Mouse (Mus musculus) adrenal gland, postnatal 10 days (tissue): ENCODE measurements around the gene P4ha1. TPM values are rescaled to one million over a fixed set of nuclear protein-coding genes. Genes with fewer than 3 reads are reported as not detected.
"Not testable (repeated sequence)": the region's sequence is repeated elsewhere in the genome, so short reads cannot be mapped to it uniquely, and the experiment has no call there.

Experiments used
- DNase-seq: peaks from one replicate; pipeline ENCODE4 v3.0.0; 2021; ENCODE audit warnings: mixed read lengths
- long read RNA-seq, 2 experiments: library from polyadenylated mRNA; stranded (forward); transcript quantifications; one replicate each; pipeline ENCODE4 v2.0.0; 2021
- total RNA-seq, 2 experiments: library from RNA; stranded (reverse); gene quantifications; 2 replicates each; pipeline ENCODE4 v1.2.3; 2021

Gene P4ha1
- 10 to 100 TPM; 22.1 to 25.3 TPM for total RNA-seq
- long read RNA-seq, experiment 1, full-length matches to known transcripts: 29 of 38 reads
- long read RNA-seq, experiment 1, partial matches to known transcripts: 2 of 38 reads
- long read RNA-seq, experiment 1, other reads (novel, unspliced or antisense): 7 of 38 reads
- long read RNA-seq, experiment 2, full-length matches to known transcripts: 16 of 17 reads
- long read RNA-seq, experiment 2, partial matches to known transcripts: 1 of 17 reads
- long read RNA-seq, experiment 2, other reads (novel, unspliced or antisense): 0 of 17 reads

GRCm38 (mm10) chr10:59323100-59323487, at the start of gene P4ha1:
P4ha1 (plus strand) TSS chr10:59323296.
- DNase-seq: peak; percentile 100

DNA sequence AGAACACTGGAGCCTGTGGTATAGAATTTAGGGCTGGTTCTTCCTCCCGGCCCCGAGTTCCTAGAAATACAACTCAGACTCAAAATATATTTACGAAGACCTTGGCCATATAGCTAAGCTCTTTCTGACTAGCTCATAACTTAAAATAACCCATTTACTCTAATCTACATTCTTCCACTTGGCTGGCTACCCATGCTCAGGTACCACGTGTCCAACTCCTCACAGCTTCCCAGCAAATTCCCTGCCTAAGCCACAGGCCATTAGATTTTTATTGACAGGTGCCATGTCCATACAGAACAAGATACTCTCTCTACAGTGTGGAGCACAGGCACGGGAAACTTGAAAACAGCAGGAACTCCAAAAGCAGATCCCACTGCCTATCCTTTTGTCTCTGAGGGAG, 47.4 kb upstream of the P4ha1 start:
- no peak for DNase-seq

DNA sequence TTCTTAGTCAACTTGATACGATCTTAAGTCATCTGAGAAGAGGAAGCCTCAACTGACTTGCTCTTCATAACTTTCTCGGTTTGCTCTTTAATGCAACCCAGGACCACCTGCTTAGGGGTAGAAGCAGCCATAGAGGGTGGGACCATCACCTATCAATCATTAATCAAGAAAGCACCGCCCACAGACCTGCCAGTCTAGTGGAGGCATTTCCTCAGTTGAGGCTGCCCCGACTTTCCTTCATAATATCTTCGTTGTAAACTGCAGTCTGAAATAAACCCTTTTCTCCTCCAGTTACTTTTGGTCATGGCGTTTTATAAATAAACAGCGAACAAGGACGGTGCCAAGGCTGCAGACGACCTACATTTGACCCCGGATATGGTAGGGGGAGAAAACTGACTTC, 46.0 kb upstream of the P4ha1 start:
- no peak for DNase-seq

GRCm38 (mm10) chr10:59277729-59278475, 45.2 kb upstream of the P4ha1 start:
- no peak for DNase-seq

- DNase-seq: no peak
Observed at GRCm38 (mm10) chr10:59283164-59283563, 39.9 kb upstream of the P4ha1 start.

GRCm38 (mm10) chr10:59283749-59284148, 39.3 kb upstream of the P4ha1 start:
- no peak for DNase-seq

DNA sequence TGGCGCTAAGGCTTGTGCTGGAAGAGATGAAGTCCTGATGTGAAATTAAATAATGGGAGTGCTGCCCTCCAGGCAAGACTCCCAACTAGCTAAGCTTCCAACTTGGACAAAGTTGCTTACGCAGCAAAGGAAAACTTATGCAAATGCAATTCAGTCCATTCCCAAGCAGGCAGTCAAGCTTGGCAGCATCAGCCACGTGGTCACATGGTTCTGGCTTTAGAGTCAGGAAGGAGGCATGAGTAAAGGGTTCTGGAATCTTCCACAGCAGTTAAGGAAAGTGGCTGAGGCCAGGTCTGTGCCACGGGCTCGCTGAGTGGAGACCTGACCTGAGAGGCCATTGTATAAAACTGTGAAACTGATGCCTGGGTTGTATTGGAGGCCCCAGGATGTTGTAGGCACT, 37.6 kb upstream of the P4ha1 start:
- DNase-seq: peak; percentile 60

DNA sequence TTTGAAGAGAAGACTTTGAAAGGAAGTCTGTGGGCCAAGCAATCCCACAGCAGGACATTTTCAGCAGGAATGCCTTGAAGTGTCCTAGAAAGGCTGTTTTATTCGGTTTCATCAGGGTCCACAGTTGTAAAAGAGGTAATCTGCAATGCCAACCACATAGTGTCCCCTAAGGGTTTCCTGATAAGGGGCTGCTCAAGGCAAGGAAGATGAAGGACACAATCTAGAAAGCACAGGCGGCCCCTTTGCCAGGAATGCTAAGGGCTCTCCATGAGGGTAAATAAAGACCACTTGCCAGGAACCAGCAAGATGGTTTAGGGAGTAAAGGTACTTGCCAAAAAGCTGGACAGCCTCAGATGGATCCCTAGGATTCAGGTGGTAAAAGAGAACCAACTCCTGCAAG, 35.8 kb upstream of the P4ha1 start:
- no peak for DNase-seq

DNA sequence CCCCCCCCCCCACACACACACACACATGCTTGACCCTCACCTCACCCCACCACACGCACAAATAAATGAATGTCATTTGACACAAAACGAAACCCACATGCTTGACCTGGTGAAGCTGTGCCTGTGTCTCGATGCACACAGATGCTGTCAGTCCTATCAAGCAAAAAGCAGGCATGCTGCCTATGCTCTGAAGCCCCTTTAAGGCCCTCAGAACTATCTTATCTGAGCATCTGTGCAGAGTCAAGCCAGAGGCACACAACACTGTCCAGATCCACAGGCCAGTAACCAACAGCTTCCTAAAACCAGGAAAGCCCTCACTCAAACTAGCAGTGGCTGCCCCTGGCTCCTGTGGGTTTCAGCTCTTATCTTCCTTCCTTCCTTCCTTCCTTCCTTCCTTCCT, 35.4 kb upstream of the P4ha1 start:
- DNase-seq: no peak

GRCm38 (mm10) chr10:59289062-59289461, 34.0 kb upstream of the P4ha1 start:
- DNase-seq: no peak

DNA sequence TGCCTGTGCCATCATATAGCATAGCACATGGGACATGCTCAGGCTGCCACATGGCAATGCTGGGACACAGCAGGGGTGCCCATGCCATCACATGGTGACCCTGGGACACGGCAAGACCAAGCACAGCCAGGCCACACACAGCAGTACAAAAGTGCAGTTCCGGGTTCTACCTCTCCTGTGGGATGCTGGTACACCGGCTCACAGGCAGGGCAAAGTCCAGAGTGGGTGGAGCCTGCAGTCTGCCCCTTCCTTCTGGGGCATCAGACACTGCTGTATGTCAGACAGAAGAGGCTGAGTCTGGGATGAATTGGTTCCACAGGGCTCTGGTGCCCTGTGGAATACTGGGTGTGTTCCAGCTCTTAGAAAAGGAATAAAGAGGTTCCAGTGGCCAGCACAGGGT, 31.6 kb upstream of the P4ha1 start:
- no peak for DNase-seq

DNA sequence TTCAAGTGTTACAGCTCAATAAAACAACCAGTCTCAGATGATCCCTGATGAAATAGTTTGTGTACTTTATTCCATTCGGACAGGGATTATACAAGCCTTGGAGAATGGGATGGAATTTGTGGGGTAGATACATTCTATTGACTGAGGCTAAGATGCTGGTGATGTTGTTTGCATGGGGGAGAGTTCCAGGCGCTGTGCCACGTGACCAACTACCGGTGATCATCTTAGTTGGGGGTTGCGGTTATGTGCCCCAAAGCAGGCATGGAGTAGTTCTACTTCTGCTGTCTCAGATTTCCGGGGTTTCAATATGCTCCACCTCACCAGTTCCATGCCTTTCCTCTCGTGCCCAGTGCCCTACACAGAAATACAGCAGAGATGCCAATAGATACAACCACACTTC, 31.0 kb upstream of the P4ha1 start:
- no peak for DNase-seq

- DNase-seq: peak; percentile 85
Observed at GRCm38 (mm10) chr10:59292558-59292957, 30.5 kb upstream of the P4ha1 start.

- DNase-seq: peak; percentile 72
Observed at GRCm38 (mm10) chr10:59295241-59295811, 27.8 kb upstream of the P4ha1 start.

DNA sequence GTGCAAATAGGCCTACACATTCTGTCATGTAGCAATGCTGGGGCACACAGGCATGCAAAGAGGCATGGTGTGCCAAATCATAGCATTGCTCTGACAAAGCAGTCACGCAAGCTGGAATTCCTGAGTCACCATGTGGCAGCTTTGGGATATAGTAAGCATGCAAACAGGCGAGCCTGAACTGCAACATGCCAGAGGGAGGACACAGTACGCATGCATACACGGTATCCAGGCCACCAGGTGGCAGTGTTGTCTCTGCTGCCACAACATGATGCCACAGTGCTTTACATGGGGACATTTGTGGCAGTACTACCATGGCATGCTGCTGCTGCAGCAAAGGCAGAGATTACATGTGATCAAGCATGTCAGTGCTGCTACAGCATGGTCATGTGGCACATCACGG, 26.8 kb upstream of the P4ha1 start:
- DNase-seq: peak; percentile 88

- DNase-seq: not testable (repeated sequence)
Observed at GRCm38 (mm10) chr10:59302671-59303070, 20.4 kb upstream of the P4ha1 start.

DNA sequence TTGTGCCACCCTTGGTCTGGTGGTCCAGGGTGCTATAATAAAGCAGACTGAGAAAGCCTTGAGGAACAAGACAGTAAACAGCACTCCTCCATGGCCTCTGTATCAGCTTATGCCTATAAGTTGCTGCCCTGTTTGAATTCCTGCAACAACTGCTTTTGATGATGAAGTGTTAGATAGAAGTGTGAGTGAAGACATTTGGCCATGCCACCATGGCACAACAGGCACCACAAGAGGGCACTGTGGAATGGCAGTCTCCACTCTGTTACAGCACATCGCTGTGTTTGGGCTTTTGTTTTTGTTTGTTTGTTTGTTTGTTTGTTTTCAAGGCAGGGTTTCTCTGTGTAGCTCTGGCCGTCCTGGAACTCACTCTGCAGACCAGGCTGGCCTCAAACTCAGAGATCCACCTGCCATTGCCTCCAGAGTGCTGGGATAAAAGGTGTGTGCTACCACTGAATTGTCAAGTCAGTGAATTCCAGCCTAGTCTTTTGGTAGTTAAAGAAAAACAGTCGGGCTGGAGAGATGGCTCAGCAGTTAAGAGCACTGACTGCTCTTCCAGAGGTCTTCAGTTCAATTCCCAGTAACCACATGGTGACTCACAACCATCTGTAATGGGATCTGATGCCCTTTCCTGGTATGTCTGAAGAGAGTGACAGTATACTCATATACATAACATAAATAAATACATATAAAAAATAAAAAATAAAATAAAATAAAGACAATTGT, 13.9 kb upstream of the P4ha1 start:
- DNase-seq: peak; percentile 71

DNA sequence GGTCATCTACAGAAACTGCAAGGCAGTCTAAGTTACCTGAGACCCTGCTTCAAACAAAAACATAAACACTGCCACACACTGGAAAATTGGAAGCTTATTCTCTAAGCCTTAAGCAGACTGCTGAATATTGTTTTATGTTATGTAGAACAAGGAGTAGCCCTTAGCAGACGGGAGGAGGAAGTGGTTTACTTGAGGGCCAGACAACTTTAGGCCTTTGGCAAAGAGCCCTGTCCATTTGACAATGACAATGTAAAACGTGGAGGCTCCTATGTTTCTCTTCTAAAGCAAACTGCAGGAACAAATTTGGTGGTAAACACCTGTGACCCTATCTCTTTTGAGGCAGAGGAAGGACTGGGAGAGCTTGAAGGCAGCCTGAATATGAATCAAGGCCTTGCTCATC, 13.0 kb upstream of the P4ha1 start:
- DNase-seq: no peak

- peak; percentile 34 for DNase-seq
Observed at GRCm38 (mm10) chr10:59310691-59311457, 12.2 kb upstream of the P4ha1 start.

DNA sequence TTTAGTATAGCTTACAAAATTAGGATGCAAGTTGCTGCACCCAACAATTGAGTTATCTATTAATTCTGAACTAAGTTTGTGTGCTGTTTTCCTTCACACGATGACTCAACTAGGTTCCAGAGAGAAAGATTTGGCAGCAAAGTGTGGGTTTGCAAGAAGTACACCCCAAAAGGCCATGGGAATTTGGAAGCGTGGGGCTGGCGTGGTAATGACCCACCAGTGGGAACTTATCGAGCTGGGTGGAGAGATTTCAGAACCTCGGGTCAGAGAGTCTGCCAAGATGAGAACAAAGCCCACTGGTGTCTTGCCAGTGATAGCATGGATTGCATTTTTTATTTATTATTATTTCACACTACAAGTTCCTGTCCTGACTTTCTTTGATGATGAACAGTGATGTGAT, 11.2 kb upstream of the P4ha1 start:
- DNase-seq: no peak

DNA sequence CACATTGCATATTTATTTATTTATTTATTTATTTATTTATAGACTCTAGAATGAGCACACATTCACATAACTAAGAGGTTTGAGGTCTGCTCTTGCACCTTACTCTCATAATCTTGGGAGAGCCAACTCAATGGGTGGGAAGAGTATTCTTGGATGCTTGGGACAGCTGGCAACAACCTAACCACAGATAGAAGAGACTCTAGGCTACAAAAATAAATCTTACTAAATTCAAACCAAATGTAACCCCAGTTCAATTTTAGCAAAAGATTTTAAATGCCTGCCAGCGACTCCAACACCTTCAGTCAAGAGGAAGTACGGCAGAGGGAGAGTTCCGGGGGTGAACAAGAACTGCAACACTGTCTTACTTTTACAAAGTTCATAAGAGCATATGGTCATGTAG, 2.0 kb upstream of the P4ha1 start:
- no peak for DNase-seq

- DNase-seq: no peak
Observed at GRCm38 (mm10) chr10:59322271-59322670, 825 bp upstream of the P4ha1 start.
